8 mouse cellular contexts compared by ENCODE assay signal in the genomic region with DNA sequence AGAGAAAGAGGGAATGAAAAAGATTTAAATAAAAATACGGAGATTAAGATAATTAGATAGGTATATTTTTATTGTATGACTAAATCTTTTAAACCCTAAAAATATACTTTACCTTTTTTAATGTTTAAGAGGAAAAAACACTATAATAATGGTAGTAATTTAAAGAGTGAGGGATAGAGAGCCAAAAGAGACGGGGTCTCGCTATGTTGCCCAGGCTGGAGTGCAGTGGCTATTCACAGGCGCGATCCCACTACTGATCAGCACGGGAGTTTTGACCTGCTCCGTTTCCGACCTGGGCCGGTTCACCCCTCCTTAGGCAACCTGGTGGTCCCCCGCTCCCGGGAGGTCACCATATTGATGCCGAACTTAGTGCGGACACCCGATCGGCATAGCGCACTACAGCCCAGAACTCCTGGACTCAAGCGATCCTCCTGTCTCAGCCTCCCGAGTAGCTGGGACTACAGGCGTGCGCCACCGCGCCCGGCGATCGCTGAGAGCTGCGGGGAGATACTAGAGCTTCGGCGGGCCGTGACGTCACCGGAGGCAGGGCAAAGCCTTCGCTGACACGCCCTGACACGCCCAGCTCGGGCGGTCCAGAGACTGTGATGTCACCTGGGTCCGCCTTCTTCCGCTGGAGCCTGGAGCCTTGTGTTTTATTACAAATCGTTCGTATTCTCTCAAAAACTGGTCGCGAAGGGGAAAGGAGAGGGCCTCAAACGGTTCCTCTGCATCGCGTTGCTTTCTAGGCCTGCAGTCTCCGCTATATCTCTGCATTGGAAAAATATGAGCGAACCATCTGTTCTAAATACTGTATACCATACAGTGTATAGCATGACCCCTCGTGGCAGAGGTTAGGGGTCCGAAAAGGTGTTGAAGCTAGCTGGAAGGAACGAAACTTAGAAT. TPM values are rescaled to one million over a fixed set of nuclear protein-coding genes. Genes with fewer than 3 reads are reported as not detected.
DNase-seq lines count a peak whose midpoint lies in the region; ATAC-seq lines count a peak whose summit lies in the region.
"Not testable (repeated sequence)": the region's sequence is repeated elsewhere in the genome, so short reads cannot be mapped to it uniquely, and the experiment has no call there.

No protein-coding gene starts in this region.

- peak overlapping the region; percentile 63 for H3K9ac ChIP-seq in hindbrain, embryonic 15.5 days

- H3K9me3 ChIP-seq in hindbrain, embryonic 15.5 days = not testable (repeated sequence)

- peak; percentile 95 for DNase-seq in R1 (ENCODE audit: low read depth, low spot score)
- DNase-seq in cerebellum, postnatal 25 days = peak; percentile 100
- DNase-seq in frontal cortex, postnatal 36 days (ENCODE audit: low spot score in 2 of 2) = peak; percentile 99 to 100
- DNase-seq in left cerebral cortex, adult 11 months (ENCODE audit: low spot score) = peak; percentile 97
- peak; percentile 99 to 100 for DNase-seq in lung, postnatal 4 days
- DNase-seq in retina, postnatal 7 days (ENCODE audit: low read depth, low spot score) = peak; percentile 95
- peak; percentile 100 for DNase-seq in urinary bladder, adult 2 months (ENCODE audit: low spot score)

- H3K36me3 ChIP-seq in hindbrain, embryonic 15.5 days = not testable (repeated sequence)

- H3K4me2 ChIP-seq in hindbrain, embryonic 15.5 days = peak overlapping the region; percentile 62

- H3K27ac ChIP-seq in hindbrain, embryonic 15.5 days (replicated peaks) = peak overlapping the region; percentile 88

- peaks cover 26% of the 10 kb centered on the region for H3K4me1 ChIP-seq in hindbrain, embryonic 15.5 days (replicated peaks)

- ATAC-seq in hindbrain, embryonic 15.5 days (ENCODE audit: low FRiP score, low read depth) = peak; percentile 98

- under 1% methylated on average over 42 of the region's 50 CpGs for WGBS in hindbrain, embryonic 15.5 days

- peak overlapping the region; percentile 65 for H3K4me3 ChIP-seq in hindbrain, embryonic 15.5 days

- H3K27me3 ChIP-seq in hindbrain, embryonic 15.5 days = not testable (repeated sequence)

RNA-seq across cellular contexts. Expression of a gene that starts 4.3 kb away (rescaled TPM):
- polyA plus RNA-seq in hindbrain, embryonic 15.5 days (2015; fragmentation: Nextera tagmentation; extraction: Ambion mirVana) = 84.0 and 87.4 TPM in 2 replicates
- 28.8 and 32.1 TPM in 2 replicates for polyA plus RNA-seq in urinary bladder, adult 2 months (2012; rRNA removed)

RNA-seq across cellular contexts. Expression of a gene that starts 10.7 kb away (rescaled TPM):
- 30.8 and 30.9 TPM in 2 replicates for polyA plus RNA-seq in hindbrain, embryonic 15.5 days (2015; fragmentation: Nextera tagmentation; extraction: Ambion mirVana)
- polyA plus RNA-seq in urinary bladder, adult 2 months (2012; rRNA removed) = 73.3 and 73.5 TPM in 2 replicates

RNA-seq across cellular contexts. Expression of a gene that starts 11.0 kb away (rescaled TPM):
- 0.89 and 1.5 TPM in 2 replicates for polyA plus RNA-seq in hindbrain, embryonic 15.5 days (2015; fragmentation: Nextera tagmentation; extraction: Ambion mirVana)
- 0.69 TPM in 2 replicates for polyA plus RNA-seq in urinary bladder, adult 2 months (2012; rRNA removed)

Comparison
In these comparisons a context has a peak if more than half of its experiments do, and no peak if none do; other contexts are left out.
1. Peak in every context shown above with its lines: DNase-seq, ATAC-seq, H3K4me3 ChIP-seq and H3K27ac ChIP-seq.